Mouse (Mus musculus): ENCODE measurements around the gene Terb2.

DNA sequence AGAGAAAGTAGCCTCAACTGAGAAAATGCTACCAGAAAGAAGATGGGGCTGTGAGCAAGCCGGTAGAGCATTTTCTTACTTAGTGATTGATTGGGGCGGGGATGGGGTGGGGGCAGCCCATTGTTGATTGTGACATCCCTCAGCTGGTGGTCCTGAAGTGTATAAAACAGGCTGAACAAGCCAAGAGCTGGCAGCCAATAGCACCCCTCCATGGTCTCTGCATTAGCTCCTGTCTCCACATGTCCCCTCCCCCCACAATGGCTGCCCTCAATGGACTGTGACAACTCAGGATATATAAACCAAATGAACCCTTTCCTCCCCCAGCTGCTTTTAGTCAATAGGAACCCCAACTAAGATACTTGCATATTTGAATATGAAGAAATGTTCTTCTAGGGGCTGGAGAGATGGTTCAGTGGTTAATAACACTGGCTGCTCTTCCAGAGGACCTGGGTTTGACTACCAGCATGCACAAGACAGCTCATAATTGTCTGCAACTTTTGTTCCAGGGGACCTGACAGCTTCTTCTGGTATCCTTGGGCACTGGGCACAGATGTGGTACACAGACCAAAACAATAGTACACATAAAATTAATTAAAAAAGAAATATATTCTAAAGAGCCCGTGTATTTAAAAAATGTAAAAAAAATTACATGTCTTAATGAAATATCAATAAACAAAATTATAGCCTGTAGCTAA lies 24.6 kb downstream of the Terb2 start:
- TF ChIP-seq HCFC1 (IDR thresholded peaks at IDR 0.05; ENCODE audit: low read depth, low read length) (no peak), NRF1 (IDR thresholded peaks at IDR 0.05; ENCODE audit: insufficient read depth, low read depth, low read length, poor library complexity, severe bottlenecking) (no peak), CTCF (IDR thresholded peaks at IDR 0.05 in 2 of 3, conservative IDR thresholded peaks at IDR 0.05 in 1 of 3; ENCODE audit: control insufficient read depth in 1 of 3, insufficient read depth in 1 of 3, low read depth in 2 of 3, low read length in 3 of 3, poor library complexity in 1 of 3, severe bottlenecking in 1 of 3) (no peak), SIN3A (IDR thresholded peaks at IDR 0.05; ENCODE audit: low read length) (no peak), JUND (IDR thresholded peaks at IDR 0.05; ENCODE audit: low read depth, low read length) (no peak), MAX (IDR thresholded peaks at IDR 0.05; ENCODE audit: low read length) (no peak), EP300 (IDR thresholded peaks at IDR 0.05; ENCODE audit: low read depth in 1 of 2, low read length in 2 of 2) (no peak), MXI1 (IDR thresholded peaks at IDR 0.05; ENCODE audit: low read depth, low read length) (no peak), TBP (IDR thresholded peaks at IDR 0.05; ENCODE audit: low read depth, low read length) (no peak), POLR2A (IDR thresholded peaks at IDR 0.05; ENCODE audit: control insufficient read depth in 1 of 2, insufficient read depth in 1 of 2, low read depth in 1 of 2, low read length in 2 of 2, poor library complexity in 1 of 2) (no peak), E2F4 (IDR thresholded peaks at IDR 0.05; ENCODE audit: borderline replicate concordance, low read depth, low read length) (no peak)

All from MEL (cell line).